Mouse (Mus musculus): Measurements from ENCODE around the gene Speer4b. TPM values are rescaled to one million over a fixed set of nuclear protein-coding genes. Genes with fewer than 3 reads are reported as not detected.
"Not testable (repeated sequence)": the region's sequence is repeated elsewhere in the genome, so short reads cannot be mapped to it uniquely, and the experiment has no call there.

The Speer4b gene
- total RNA-seq (2014; rRNA removed) (not detected in 2 replicates), polyA plus RNA-seq (2012; rRNA removed) (not detected in 2 replicates)

DNA sequence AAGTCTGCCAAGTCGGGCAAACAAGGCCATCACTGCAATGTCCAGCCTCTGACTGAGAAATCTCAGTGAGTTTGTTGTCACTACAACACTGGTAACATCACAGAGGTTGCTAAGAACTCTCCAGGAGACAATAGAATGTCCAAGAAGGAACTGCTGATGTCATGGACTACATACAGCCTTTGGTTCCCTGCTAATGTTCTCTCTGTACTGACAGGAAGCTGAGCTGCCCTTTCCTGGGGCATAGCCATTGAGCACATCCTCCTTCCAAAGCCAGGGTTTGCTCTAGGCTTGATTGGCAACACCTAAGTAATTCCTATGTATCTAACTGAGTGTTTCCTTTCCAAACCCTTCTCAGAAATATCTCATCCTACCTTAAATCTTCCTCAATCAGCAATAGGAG, at the start of gene Speer4b:
Gene Speer4b, minus strand, starts transcription at position 101 of the 400 bp plus-strand sequence.
- not testable (repeated sequence) for H3K4me1 ChIP-seq (ENCODE audit: control insufficient read depth, insufficient read depth, low read length); DNase-seq (ENCODE audit: extremely low read depth, low read depth, low spot score); H3K27me3 ChIP-seq (ENCODE audit: control insufficient read depth, insufficient read depth, low read length); H3K27ac ChIP-seq (replicated peaks; ENCODE audit: insufficient read depth, low read depth, low read length); H3K4me3 ChIP-seq (ENCODE audit: insufficient read depth, low read depth, low read length); H3K79me2 ChIP-seq (ENCODE audit: control insufficient read depth, insufficient read depth, low read length); H3K36me3 ChIP-seq (ENCODE audit: control insufficient read depth, insufficient read depth, low read length); H3K9ac ChIP-seq (ENCODE audit: low read depth, low read length)
- WGBS = 42% methylated on average over 1 of the region's 1 CpGs

GRCm38 (mm10) chr5:27549291-27549690, 48.1 kb upstream of the Speer4b start:
- no peak for TF ChIP-seq POLR2A (IDR thresholded peaks at IDR 0.05; ENCODE audit: extremely low read depth, insufficient read depth, low read length)
- no peak for TF ChIP-seq CTCF (IDR thresholded peaks at IDR 0.05; ENCODE audit: low read depth, low read length)
- no peak for DNase-seq (ENCODE audit: extremely low read depth, low read depth, low spot score)
- Histone ChIP-seq H3K4me1 (ENCODE audit: control insufficient read depth, insufficient read depth, low read length) (no peaks in the 10 kb centered on the region), H3K4me3 (ENCODE audit: insufficient read depth, low read depth, low read length) (no peak overlapping the region), H3K9ac (ENCODE audit: low read depth, low read length) (no peak overlapping the region), H3K79me2 (ENCODE audit: control insufficient read depth, insufficient read depth, low read length) (no peaks in the 10 kb centered on the region), H3K27ac (replicated peaks; ENCODE audit: insufficient read depth, low read depth, low read length) (no peak overlapping the region), H3K27me3 (ENCODE audit: control insufficient read depth, insufficient read depth, low read length) (no peaks in the 10 kb centered on the region), H3K36me3 (ENCODE audit: control insufficient read depth, insufficient read depth, low read length) (no peaks in the 10 kb centered on the region)
- WGBS = 88% methylated on average over 4 of the region's 4 CpGs

GRCm38 (mm10) chr5:27544816-27545270, 43.6 kb upstream of the Speer4b start:
- Histone ChIP-seq H3K79me2 (ENCODE audit: control insufficient read depth, insufficient read depth, low read length) (no peaks in the 10 kb centered on the region), H3K4me3 (ENCODE audit: insufficient read depth, low read depth, low read length) (no peak overlapping the region), H3K27ac (replicated peaks; ENCODE audit: insufficient read depth, low read depth, low read length) (no peak overlapping the region), H3K9ac (ENCODE audit: low read depth, low read length) (no peak overlapping the region), H3K36me3 (ENCODE audit: control insufficient read depth, insufficient read depth, low read length) (no peaks in the 10 kb centered on the region), H3K4me1 (ENCODE audit: control insufficient read depth, insufficient read depth, low read length) (no peaks in the 10 kb centered on the region), H3K27me3 (ENCODE audit: control insufficient read depth, insufficient read depth, low read length) (no peaks in the 10 kb centered on the region)
- DNase-seq (ENCODE audit: extremely low read depth, low read depth, low spot score) = peak; percentile 2
- WGBS = 9% methylated on average over 2 of the region's 2 CpGs
- TF ChIP-seq CTCF (IDR thresholded peaks at IDR 0.05; ENCODE audit: low read depth, low read length) = no peak
- no peak for TF ChIP-seq POLR2A (IDR thresholded peaks at IDR 0.05; ENCODE audit: extremely low read depth, insufficient read depth, low read length)

GRCm38 (mm10) chr5:27526906-27527305, 25.7 kb upstream of the Speer4b start:
- Histone ChIP-seq H3K4me1 (ENCODE audit: control insufficient read depth, insufficient read depth, low read length) (no peaks in the 10 kb centered on the region), H3K36me3 (ENCODE audit: control insufficient read depth, insufficient read depth, low read length) (no peaks in the 10 kb centered on the region), H3K4me3 (ENCODE audit: insufficient read depth, low read depth, low read length) (no peak overlapping the region), H3K79me2 (ENCODE audit: control insufficient read depth, insufficient read depth, low read length) (no peaks in the 10 kb centered on the region), H3K9ac (ENCODE audit: low read depth, low read length) (no peak overlapping the region), H3K27ac (replicated peaks; ENCODE audit: insufficient read depth, low read depth, low read length) (no peak overlapping the region), H3K27me3 (ENCODE audit: control insufficient read depth, insufficient read depth, low read length) (no peaks in the 10 kb centered on the region)
- TF ChIP-seq POLR2A (IDR thresholded peaks at IDR 0.05; ENCODE audit: extremely low read depth, insufficient read depth, low read length) = no peak
- no peak for TF ChIP-seq CTCF (IDR thresholded peaks at IDR 0.05; ENCODE audit: low read depth, low read length)
- 64% methylated on average over 1 of the region's 1 CpGs for WGBS
- no peak for DNase-seq (ENCODE audit: extremely low read depth, low read depth, low spot score)

GRCm38 (mm10) chr5:27518716-27519115, 17.5 kb upstream of the Speer4b start:
- no peak for DNase-seq (ENCODE audit: extremely low read depth, low read depth, low spot score)
- H3K4me1 ChIP-seq (ENCODE audit: control insufficient read depth, insufficient read depth, low read length) = no peaks in the 10 kb centered on the region
- no peak overlapping the region for H3K27ac ChIP-seq (replicated peaks; ENCODE audit: insufficient read depth, low read depth, low read length)
- no peak overlapping the region for H3K9ac ChIP-seq (ENCODE audit: low read depth, low read length)
- no peaks in the 10 kb centered on the region for H3K36me3 ChIP-seq (ENCODE audit: control insufficient read depth, insufficient read depth, low read length)
- H3K4me3 ChIP-seq (ENCODE audit: insufficient read depth, low read depth, low read length) = no peak overlapping the region
- TF ChIP-seq POLR2A (IDR thresholded peaks at IDR 0.05; ENCODE audit: extremely low read depth, insufficient read depth, low read length) (no peak), CTCF (IDR thresholded peaks at IDR 0.05; ENCODE audit: low read depth, low read length) (no peak)
- H3K27me3 ChIP-seq (ENCODE audit: control insufficient read depth, insufficient read depth, low read length) = no peaks in the 10 kb centered on the region
- no peaks in the 10 kb centered on the region for H3K79me2 ChIP-seq (ENCODE audit: control insufficient read depth, insufficient read depth, low read length)

DNA sequence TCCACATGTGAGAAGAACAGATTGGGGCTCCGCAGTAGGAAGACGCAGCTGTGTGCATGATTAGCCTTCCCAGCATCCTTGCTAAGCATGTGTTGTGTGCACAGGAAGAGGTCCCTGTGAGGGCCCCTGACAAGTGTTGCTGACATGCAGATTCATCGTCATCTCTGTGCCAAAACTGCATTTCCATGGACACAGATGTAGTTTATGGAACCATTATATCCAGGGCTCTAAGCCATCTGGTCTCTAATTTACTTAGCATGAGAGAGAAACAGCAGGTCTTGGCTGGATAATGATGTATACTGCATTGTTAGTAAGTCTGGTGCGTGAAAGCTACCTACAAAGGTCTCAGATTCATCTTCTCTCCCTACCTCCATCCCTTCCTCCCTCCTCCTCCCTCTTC, 10.3 kb downstream of the Speer4b start:
- WGBS = 89% methylated on average over 4 of the region's 4 CpGs
- Histone ChIP-seq H3K27me3 (ENCODE audit: control insufficient read depth, insufficient read depth, low read length) (no peaks in the 10 kb centered on the region), H3K4me1 (ENCODE audit: control insufficient read depth, insufficient read depth, low read length) (no peaks in the 10 kb centered on the region), H3K36me3 (ENCODE audit: control insufficient read depth, insufficient read depth, low read length) (no peaks in the 10 kb centered on the region), H3K27ac (replicated peaks; ENCODE audit: insufficient read depth, low read depth, low read length) (no peak overlapping the region), H3K9ac (ENCODE audit: low read depth, low read length) (no peak overlapping the region), H3K79me2 (ENCODE audit: control insufficient read depth, insufficient read depth, low read length) (no peaks in the 10 kb centered on the region), H3K4me3 (ENCODE audit: insufficient read depth, low read depth, low read length) (no peak overlapping the region)
- no peak for DNase-seq (ENCODE audit: extremely low read depth, low read depth, low spot score)
- TF ChIP-seq CTCF (IDR thresholded peaks at IDR 0.05; ENCODE audit: low read depth, low read length) (no peak), POLR2A (IDR thresholded peaks at IDR 0.05; ENCODE audit: extremely low read depth, insufficient read depth, low read length) (no peak)
